Mouse (Mus musculus) MEL (cell line): ENCODE measurements around the gene Fam173b.

Experiments used
- CTCF ChIP-seq, 3 experiments: IDR thresholded peaks in 2 of 3; conservative IDR thresholded peaks in 1 of 3; 2 replicates each; pipeline ENCODE4 v1.5.1; 2011 to 2012; ENCODE audit warnings: low read length in 3 of 3, low read depth in 2 of 3, mild to moderate bottlenecking in 2 of 3, improper control_type of control experiment in 1 of 3, inconsistent platforms in 1 of 3, mixed read lengths in 1 of 3, moderate library complexity in 1 of 3; ENCODE audit not compliant: control insufficient read depth in 1 of 3, insufficient read depth in 1 of 3, poor library complexity in 1 of 3, severe bottlenecking in 1 of 3
- EP300 ChIP-seq, 2 experiments: IDR thresholded peaks; 2 replicates each; pipeline ENCODE4 v1.6.1; 2011; ENCODE audit warnings: improper control_type of control experiment in 2 of 2, low read length in 2 of 2, low read depth in 1 of 2, mild to moderate bottlenecking in 1 of 2
- ETS1 ChIP-seq: IDR thresholded peaks from 2 replicates; pipeline ENCODE4 v1.6.1; 2012; ENCODE audit warnings: low read depth, mild to moderate bottlenecking, inconsistent platforms, low read length, improper control_type of control experiment, moderate library complexity
- MAFK ChIP-seq: IDR thresholded peaks from 2 replicates; pipeline ENCODE4 v1.6.1; 2011; ENCODE audit warnings: low read depth, mild to moderate bottlenecking, low read length, improper control_type of control experiment, borderline replicate concordance
- MAX ChIP-seq: IDR thresholded peaks from 2 replicates; pipeline ENCODE4 v1.6.1; 2011; ENCODE audit warnings: low read length, improper control_type of control experiment
- MYB ChIP-seq: IDR thresholded peaks from 2 replicates; pipeline ENCODE4 v1.6.1; 2011; ENCODE audit warnings: mild to moderate bottlenecking, low read depth, low read length, improper control_type of control experiment
- NELFE ChIP-seq: IDR thresholded peaks from 2 replicates; pipeline ENCODE4 v1.6.1; 2011; ENCODE audit warnings: low read depth, low read length, improper control_type of control experiment
- POLR2A ChIP-seq, 2 experiments: IDR thresholded peaks; 2 replicates each; pipeline ENCODE4 v1.6.1; 2011 to 2012; ENCODE audit warnings: low read length in 2 of 2, mild to moderate bottlenecking in 2 of 2, control low read depth in 1 of 2, improper control_type of control experiment in 1 of 2, low read depth in 1 of 2, moderate library complexity in 1 of 2; ENCODE audit not compliant: control insufficient read depth in 1 of 2, insufficient read depth in 1 of 2, poor library complexity in 1 of 2
- ZMIZ1 ChIP-seq: IDR thresholded peaks from 2 replicates; pipeline ENCODE4 v1.6.1; 2012; ENCODE audit warnings: low read depth, mild to moderate bottlenecking, inconsistent platforms, low read length, improper control_type of control experiment, moderate library complexity

DNA sequence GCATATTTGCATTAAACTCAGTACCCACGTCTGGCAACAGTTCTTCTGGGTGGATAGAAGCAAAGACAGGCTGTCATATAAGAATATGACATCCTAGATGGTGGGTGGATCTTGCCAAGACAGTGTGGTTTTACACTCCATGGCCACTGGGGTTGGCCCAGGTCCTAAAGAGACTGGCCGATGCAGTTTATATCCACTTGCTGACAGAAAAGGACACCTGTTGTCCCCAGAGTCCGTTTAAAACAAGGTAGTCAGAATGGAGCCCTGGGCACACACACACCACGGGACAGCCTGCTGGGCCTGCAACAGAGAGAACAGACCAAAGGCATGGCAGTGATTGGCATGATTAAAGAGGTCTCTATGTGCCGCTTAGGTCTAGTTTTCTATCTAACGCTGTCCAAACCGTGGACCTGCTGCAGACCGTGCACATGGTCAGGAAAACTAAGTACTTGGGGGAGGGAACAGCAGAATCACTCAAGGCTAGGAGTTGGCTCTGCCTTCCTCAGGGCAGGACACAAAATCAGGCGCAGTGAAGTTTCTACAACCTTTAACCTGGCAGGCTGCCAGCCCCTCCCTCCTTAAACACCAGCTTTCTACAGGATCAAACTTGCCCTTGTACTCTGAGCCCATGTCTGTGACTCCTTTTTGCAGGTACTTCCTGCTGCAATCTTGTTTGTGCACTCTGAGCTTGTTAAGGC lies 32.2 kb upstream of the Fam173b start:
- no peak for TF ChIP-seq NELFE
- no peak for TF ChIP-seq POLR2A (IDR thresholded peaks at IDR 0.05; ENCODE audit: control insufficient read depth in 1 of 2, insufficient read depth in 1 of 2, low read depth in 1 of 2, low read length in 2 of 2, poor library complexity in 1 of 2)
- TF ChIP-seq CTCF (IDR thresholded peaks at IDR 0.05 in 2 of 3, conservative IDR thresholded peaks at IDR 0.05 in 1 of 3; ENCODE audit: control insufficient read depth in 1 of 3, insufficient read depth in 1 of 3, low read depth in 2 of 3, low read length in 3 of 3, poor library complexity in 1 of 3, severe bottlenecking in 1 of 3), result no peak
- no peak for TF ChIP-seq ZMIZ1
- no peak for TF ChIP-seq ETS1
- no peak for TF ChIP-seq MAFK
- no peak for TF ChIP-seq EP300 (IDR thresholded peaks at IDR 0.05; ENCODE audit: low read depth in 1 of 2, low read length in 2 of 2)
- no peak for TF ChIP-seq MAX
- no peak for TF ChIP-seq MYB
